Mouse (Mus musculus) heart, embryonic 14.5 days (tissue): Measurements from ENCODE around the gene Ick. TPM values are rescaled to one million over a fixed set of nuclear protein-coding genes. Genes with fewer than 3 reads are reported as not detected.

Experiments
- ATAC-seq: fragments of 200-750 bp; cut with Nextera tagmentation; 2 replicates; pipeline ENCODE4 v1.8.0; 2017; ENCODE audit warnings: low read depth, moderate TSS enrichment; ENCODE audit not compliant: insufficient number of reproducible peaks, insufficient read depth, low FRiP score
- H3K27ac ChIP-seq, 2 experiments: fragments of 200-500 bp in 1 of 2; fragments of 300-500 bp in 1 of 2; sonication (generic) in 1 of 2; replicated peaks in 1 of 2; 2 replicates each; pipeline ENCODE4 v1.5.1; 2012 to 2014; ENCODE audit warnings: low read depth in 2 of 2, low read length in 2 of 2, control low read depth in 1 of 2, mild to moderate bottlenecking in 1 of 2, mixed read lengths in 1 of 2; ENCODE audit not compliant: control insufficient read depth in 1 of 2, insufficient read depth in 1 of 2
- H3K27me3 ChIP-seq: fragments of 300-500 bp; sonication (generic); 2 replicates; pipeline ENCODE4 v1.6.1; 2014; ENCODE audit warnings: mild to moderate bottlenecking, low read length, control low read depth; ENCODE audit not compliant: control insufficient read depth, insufficient read depth
- H3K36me3 ChIP-seq: fragments of 300-500 bp; sonication (generic); 2 replicates; pipeline ENCODE4 v1.6.1; 2014; ENCODE audit warnings: mild to moderate bottlenecking, control low read depth, low read length, mixed read lengths; ENCODE audit not compliant: control insufficient read depth, insufficient read depth
- H3K4me1 ChIP-seq, 2 experiments: fragments of 200-500 bp in 1 of 2; fragments of 300-500 bp in 1 of 2; sonication (generic) in 1 of 2; 2 replicates each; pipeline ENCODE4 v1.6.1; 2012 to 2014; ENCODE audit warnings: low read length in 2 of 2, control low read depth in 1 of 2, mixed read lengths in 1 of 2; ENCODE audit not compliant: control insufficient read depth in 2 of 2, insufficient read depth in 2 of 2
- H3K4me2 ChIP-seq: fragments of 300-500 bp; sonication (generic); 2 replicates; pipeline ENCODE4 v1.6.1; 2014; ENCODE audit warnings: mild to moderate bottlenecking, low read length
- H3K4me3 ChIP-seq, 2 experiments: fragments of 200-500 bp in 1 of 2; fragments of 300-500 bp in 1 of 2; sonication (generic) in 1 of 2; 2 replicates each; pipeline ENCODE4 v1.5.1; 2012 to 2014; ENCODE audit warnings: low read length in 2 of 2, mild to moderate bottlenecking in 2 of 2, control low read depth in 1 of 2, low read depth in 1 of 2, moderate library complexity in 1 of 2; ENCODE audit not compliant: control insufficient read depth in 1 of 2, insufficient read depth in 1 of 2
- H3K9ac ChIP-seq: fragments of 300-500 bp; sonication (generic); 2 replicates; pipeline ENCODE4 v1.6.1; 2014; ENCODE audit warnings: mild to moderate bottlenecking, low read length
- H3K9me3 ChIP-seq: fragments of 300-500 bp; sonication (generic); 2 replicates; pipeline ENCODE4 v1.6.1; 2016; ENCODE audit warnings: low read length, control low read depth; ENCODE audit not compliant: control insufficient read depth
- WGBS: fragments of 180-500 bp; shearing (Covaris S2); extraction: QIAGEN DNeasy Blood & Tissue Kit; methylation state at CpG from one replicate; pipeline ENCODE4 v1.1.7; 2014; 5-methylcytosine and 5-hydroxymethylcytosine counted together
- polyA plus RNA-seq: library from polyadenylated mRNA; unstranded; fragments of >200 nt; fragmentation: Nextera tagmentation; extraction: Ambion mirVana; gene quantifications from 2 replicates; pipeline ENCODE4 v1.2.1, GENCODE M21; 2014

Ick gene
- polyA plus RNA-seq, 1 experiment from 2014 or later, result 16.0 TPM

DNA sequence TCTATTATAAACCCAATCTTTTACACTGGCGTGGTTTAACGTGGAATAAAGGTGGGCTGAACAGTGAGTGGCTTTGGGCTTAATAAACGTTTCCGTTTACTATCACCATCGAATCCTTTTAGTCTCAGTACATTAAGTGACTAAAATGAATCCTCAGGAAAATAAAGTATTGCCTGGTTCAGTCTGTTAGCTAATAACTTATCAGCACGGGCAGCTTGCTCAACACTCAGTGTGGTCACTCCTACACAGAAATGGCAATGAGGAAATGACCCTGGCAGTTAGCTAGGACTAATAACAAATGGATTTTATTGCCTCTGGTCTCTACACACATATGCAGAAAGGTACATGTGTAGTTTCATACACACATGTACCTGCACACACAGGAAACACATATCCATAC, 4.0 kb upstream of the Ick start:
- Histone ChIP-seq H3K4me2 (no peak overlapping the region), H3K9ac (no peak overlapping the region), H3K9me3 (no peaks in the 10 kb centered on the region), H3K27ac (no peak overlapping the region), H3K36me3 (peaks cover 52% of the 10 kb centered on the region), H3K4me1 (peaks cover 4 to 19% of the 10 kb centered on the region in 2 experiments; a peak in 3 of 4 replicates), H3K4me3 (no peak overlapping the region), H3K27me3 (no peaks in the 10 kb centered on the region)
- 89% methylated on average over 6 of the region's 6 CpGs for WGBS
- ATAC-seq, result no peak

DNA sequence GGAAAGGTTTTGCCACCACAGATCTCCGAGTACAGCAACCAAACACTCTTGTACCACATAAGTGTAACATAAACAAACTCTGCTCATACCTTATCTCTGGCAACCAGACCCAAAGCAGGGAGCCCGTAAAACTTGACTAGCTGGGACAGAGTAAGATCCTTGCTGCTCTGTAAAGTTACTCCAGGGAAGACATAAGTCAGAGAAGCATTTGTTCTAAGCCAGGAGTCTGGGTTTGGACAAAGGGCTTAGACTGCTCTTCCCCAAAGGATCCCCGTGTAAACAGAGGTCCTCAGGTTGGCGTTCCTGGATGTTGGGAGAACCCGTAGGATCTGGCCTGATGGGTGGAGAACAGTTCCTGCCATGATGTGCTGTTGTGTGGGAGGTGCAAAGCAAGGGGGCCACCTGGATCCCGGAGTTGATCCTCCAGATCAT, 3.5 kb upstream of the Ick start:
- H3K4me1 ChIP-seq, result peaks cover 4 to 19% of the 10 kb centered on the region in 2 experiments; a peak in 3 of 4 replicates
- no peak overlapping the region; the same call in 1 of the 2 replicates for H3K4me2 ChIP-seq
- no peak overlapping the region for H3K4me3 ChIP-seq
- no peaks in the 10 kb centered on the region for H3K9me3 ChIP-seq
- 67% methylated on average over 6 of the region's 6 CpGs for WGBS
- H3K36me3 ChIP-seq, result peaks cover 47% of the 10 kb centered on the region
- no peak overlapping the region for H3K27ac ChIP-seq
- ATAC-seq, result no peak
- peak overlapping the region; percentile 38; the same call in 1 of the 2 replicates for H3K9ac ChIP-seq
- no peaks in the 10 kb centered on the region for H3K27me3 ChIP-seq

DNA sequence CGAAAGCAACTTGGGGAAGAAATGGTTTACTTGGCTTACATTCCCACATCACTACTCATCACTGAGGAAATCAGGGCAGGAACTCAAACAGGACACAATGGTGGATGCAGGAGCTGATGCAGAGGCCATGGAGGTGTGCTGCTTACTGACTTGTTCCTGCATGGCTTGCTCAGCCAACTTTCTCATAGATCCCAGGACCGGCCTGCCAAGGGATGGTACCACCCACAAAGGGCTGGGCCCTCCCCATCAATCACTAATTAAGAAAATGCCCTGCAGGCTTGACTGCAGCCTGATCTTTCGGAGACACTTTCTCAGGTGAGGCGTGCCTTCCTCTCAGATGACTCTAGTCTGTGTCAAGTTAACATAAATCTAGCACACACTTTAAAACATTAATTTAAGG, 2.2 kb upstream of the Ick start:
- Histone ChIP-seq H3K4me2 (peak overlapping the region; percentile 83), H3K4me1 (peaks cover 4 to 19% of the 10 kb centered on the region in 2 experiments; a peak in 3 of 4 replicates), H3K9me3 (no peaks in the 10 kb centered on the region), H3K9ac (no peak overlapping the region; the same call in 1 of the 2 replicates), H3K4me3 (peak overlapping the region in 1 of 2 experiments; percentile 95; a peak in 1 of 4 replicates), H3K27ac (no peak overlapping the region), H3K27me3 (no peaks in the 10 kb centered on the region), H3K36me3 (peaks cover 35% of the 10 kb centered on the region)
- no peak for ATAC-seq
- 83% methylated on average over 4 of the region's 4 CpGs for WGBS

DNA sequence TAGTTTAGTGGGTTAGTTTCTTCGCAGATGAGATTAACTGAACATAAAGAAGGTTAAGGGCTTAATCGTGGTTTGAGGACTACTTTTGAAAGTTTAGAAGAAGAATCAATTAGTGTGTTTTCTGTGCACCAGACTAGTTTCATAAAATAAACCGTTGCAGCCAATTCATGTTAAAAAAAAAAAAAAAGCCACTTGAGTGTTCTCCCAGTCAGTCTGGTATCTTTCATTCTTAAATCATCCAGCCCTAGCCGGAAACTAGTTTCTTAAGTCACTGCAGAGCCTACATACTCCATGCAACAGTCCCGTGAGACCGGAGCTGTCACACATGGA, 1.4 kb upstream of the Ick start:
- 16% methylated on average over 6 of the region's 6 CpGs for WGBS
- H3K27ac ChIP-seq, result peak overlapping the region; percentile 85 to 97
- peak overlapping the region; percentile 96 for H3K9ac ChIP-seq
- H3K36me3 ChIP-seq, result peaks cover 31% of the 10 kb centered on the region
- peaks cover 4 to 19% of the 10 kb centered on the region in 2 experiments; a peak in 3 of 4 replicates for H3K4me1 ChIP-seq
- ATAC-seq, result no peak
- H3K27me3 ChIP-seq, result no peaks in the 10 kb centered on the region
- peak overlapping the region; percentile 83 for H3K4me2 ChIP-seq
- peak overlapping the region; percentile 75 to 95 for H3K4me3 ChIP-seq
- no peaks in the 10 kb centered on the region for H3K9me3 ChIP-seq

DNA sequence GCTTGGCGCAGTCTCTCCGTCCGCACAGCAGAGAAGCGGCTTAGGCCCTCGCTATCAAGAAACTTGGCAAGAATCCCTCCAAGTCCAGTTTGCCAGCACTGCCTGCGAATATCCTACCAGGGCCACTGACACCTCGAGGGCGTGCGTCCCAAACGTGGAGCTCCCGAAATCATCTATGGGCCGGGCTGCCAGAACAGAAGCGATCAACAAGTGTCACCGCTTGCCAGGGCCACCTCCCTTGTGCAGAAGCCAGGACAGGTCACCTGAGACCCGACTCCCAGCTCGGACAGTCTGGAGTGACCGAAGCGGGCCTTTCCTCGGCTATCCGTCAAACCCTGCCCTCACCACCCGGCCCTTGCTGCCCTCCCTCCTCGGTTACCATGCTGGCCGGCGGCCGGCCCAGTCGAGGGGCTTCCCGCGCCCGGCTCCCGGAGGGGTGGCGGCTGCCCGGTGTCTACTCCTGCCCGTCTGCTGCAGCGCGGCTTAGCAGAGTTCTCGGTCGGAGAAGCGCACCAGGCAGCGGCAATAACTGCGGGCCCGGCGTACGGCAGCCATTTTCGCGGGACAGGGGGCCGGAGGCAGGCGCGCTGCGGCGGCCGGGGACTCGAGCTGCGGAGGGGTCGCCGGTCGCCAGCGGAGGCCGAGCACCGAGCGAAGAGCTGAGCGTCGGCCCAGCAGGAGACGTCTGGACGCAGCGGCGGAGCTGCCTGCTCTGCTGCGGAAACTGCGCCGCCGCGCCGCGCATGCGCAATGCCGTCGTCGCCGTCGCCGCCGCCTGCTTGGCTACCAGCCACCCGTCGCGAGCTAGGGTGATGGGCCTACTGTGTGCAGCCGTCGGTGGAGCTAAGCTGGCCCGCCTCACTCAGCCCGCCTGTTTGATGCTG, 838 bp upstream of the Ick start:
- peak; percentile 72 for ATAC-seq
- no peaks in the 10 kb centered on the region for H3K9me3 ChIP-seq
- peak overlapping the region; percentile 75 to 95 for H3K4me3 ChIP-seq
- H3K4me1 ChIP-seq, result peaks cover 4 to 19% of the 10 kb centered on the region in 2 experiments; a peak in 3 of 4 replicates
- peaks cover 25% of the 10 kb centered on the region for H3K36me3 ChIP-seq
- peak overlapping the region; percentile 83 for H3K4me2 ChIP-seq
- H3K27ac ChIP-seq, result peak overlapping the region; percentile 85 to 97
- under 1% methylated on average over 88 of the region's 88 CpGs for WGBS
- H3K27me3 ChIP-seq, result no peaks in the 10 kb centered on the region
- H3K9ac ChIP-seq, result peak overlapping the region; percentile 96

DNA sequence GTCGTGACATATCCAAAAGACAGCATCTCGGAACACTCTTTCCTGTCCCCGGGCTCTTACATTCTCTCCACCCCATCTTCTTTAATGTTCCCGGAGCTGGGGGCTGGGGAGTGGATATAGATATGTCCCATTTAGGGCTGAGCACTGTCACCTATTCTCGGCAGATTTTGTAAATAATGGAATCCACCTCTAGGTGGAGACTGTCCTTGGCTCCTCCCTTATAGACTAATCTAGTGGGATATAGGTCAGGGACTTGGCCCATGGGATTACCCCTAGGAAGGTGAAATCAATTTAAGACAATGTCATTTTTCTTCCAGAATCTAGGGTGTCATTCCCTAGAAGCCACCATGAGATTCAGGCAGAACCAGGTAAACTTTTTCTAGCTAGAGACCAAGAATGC, 664 bp downstream of the Ick start:
- no peaks in the 10 kb centered on the region for H3K9me3 ChIP-seq
- peaks cover 8 to 28% of the 10 kb centered on the region in 2 experiments for H3K4me1 ChIP-seq
- ATAC-seq, result no peak
- H3K36me3 ChIP-seq, result peaks cover 13% of the 10 kb centered on the region
- peak overlapping the region; percentile 77 for H3K9ac ChIP-seq
- no peaks in the 10 kb centered on the region for H3K27me3 ChIP-seq
- H3K27ac ChIP-seq, result no peak overlapping the region
- 38% methylated on average over 5 of the region's 5 CpGs for WGBS
- peak overlapping the region; percentile 83 for H3K4me2 ChIP-seq
- H3K4me3 ChIP-seq, result peak overlapping the region; percentile 7 to 95; a peak in 3 of 4 replicates

DNA sequence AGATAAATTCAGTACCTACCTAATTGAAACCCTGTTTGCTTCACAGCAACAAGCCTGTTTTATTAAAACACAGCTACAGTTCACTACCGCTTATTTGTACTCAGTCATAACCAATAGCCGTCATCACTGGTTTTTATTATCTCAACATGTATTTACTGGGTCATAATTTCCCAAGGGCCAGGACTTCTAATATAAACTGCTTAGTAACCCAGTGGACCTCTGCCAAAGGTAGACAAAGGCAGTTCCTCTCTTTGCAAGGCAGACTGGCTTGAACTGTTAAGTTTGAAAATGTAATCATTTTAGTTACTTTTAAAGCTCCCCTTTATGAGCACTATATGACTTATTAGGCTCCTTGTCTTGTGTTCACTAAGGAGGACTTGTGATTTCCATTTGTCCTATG, 2.5 kb downstream of the Ick start:
- ATAC-seq, result no peak
- Histone ChIP-seq H3K36me3 (peaks cover 1% of the 10 kb centered on the region; the same call in 1 of the 2 replicates), H3K9ac (no peak overlapping the region), H3K4me3 (no peak overlapping the region), H3K4me1 (peaks cover 11 to 33% of the 10 kb centered on the region in 2 experiments), H3K9me3 (no peaks in the 10 kb centered on the region), H3K27ac (no peak overlapping the region), H3K27me3 (no peaks in the 10 kb centered on the region), H3K4me2 (no peak overlapping the region)
- 88% methylated on average over 2 of the region's 2 CpGs for WGBS
